Mouse (Mus musculus): ENCODE results near the gene Slco1a1.

DNA sequence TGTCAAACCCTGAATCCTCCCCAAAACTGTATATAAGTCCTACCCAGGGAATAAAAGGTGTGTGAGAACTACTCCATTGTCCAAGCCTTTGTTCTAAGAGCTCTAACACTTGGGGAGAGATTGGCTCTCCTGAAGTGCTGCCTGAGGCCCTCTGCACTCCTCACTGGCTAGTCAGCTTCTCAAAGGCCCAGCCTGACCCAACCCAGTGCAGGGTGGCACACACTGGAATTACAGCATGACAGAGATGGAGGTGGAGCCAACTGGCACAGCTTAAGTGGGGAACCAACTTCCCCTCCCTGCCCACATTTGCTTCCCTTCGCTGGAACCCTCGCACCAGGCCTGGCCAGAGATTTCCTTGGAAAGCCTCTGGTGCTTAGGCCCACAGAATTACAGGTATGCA lies 48.6 kb downstream of the Slco1a1 start:
- no peak for TF ChIP-seq GATA1 (IDR thresholded peaks at IDR 0.05; ENCODE audit: borderline replicate concordance, low read length)
- TF ChIP-seq FLI1 (IDR thresholded peaks at IDR 0.05; ENCODE audit: low read length) = no peak
